ENCODE assay signal across 8 mouse cellular contexts in the genomic region with DNA sequence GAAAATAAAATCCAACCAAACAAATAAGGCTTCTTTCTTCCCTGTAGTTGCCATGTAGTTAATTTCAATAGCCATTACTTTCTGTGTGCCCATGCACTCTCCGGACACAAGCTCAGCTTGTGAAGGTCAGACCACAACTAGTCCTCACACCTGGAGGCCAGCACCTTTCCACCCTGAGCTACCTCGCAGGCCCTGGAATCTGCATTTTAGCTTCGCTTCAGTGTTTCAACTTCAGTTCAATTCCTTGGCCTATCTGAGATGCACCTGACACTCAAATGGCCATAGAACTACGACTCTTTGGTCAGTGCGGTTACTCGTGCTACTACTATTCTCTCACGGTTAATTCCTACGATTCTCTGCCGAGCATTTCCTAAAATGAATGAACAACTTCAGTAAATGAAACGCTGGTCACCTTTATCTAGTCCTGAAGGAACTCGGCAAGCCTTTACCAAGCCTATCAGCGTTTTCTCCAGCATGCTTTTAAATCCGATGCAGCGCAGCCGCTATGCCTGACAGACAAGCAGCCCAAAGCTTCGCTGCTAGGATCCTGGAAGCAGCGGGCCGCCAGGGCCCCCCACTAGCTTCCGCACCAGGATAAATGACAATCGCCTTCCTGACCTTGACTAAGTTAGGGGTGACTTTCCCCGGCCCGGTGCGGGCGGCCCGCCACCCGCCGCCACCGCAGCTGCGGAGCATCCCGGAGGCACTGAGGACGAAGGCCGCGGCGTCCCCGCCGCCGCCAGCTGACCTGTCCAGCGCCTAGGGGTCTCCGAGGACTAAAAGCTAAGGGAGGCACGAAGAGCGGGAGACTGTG. TPM values are rescaled to one million over a fixed set of nuclear protein-coding genes. Genes with fewer than 3 reads are reported as not detected.
DNase-seq lines count a peak whose midpoint lies in the region; ATAC-seq and TF ChIP-seq lines count a peak whose summit lies in the region.

No protein-coding gene starts in this region.

- peak overlapping the region; percentile 90 for H3K9ac ChIP-seq in CH12.LX (ENCODE audit: insufficient read depth, low read depth)
- peak overlapping the region; percentile 86 for H3K9ac ChIP-seq in intestine, postnatal 0 days (ENCODE audit: low read depth, low read length)
- peak overlapping the region; percentile 97 for H3K9ac ChIP-seq in midbrain, embryonic 11.5 days (ENCODE audit: low read length)

- H3K27me3 ChIP-seq in CH12.LX (replicated peaks) = no peaks in the 10 kb centered on the region
- no peaks in the 10 kb centered on the region for H3K27me3 ChIP-seq in intestine, postnatal 0 days (replicated peaks; ENCODE audit: control insufficient read depth, insufficient read depth, low read length)
- H3K27me3 ChIP-seq in midbrain, embryonic 11.5 days (ENCODE audit: control insufficient read depth, insufficient read depth, low read length) = no peaks in the 10 kb centered on the region

- peak overlapping the region; percentile 37; the same call in 1 of the 2 replicates for H3K27ac ChIP-seq in CH12.LX (ENCODE audit: insufficient read depth, low read depth)
- H3K27ac ChIP-seq in embryonic fibroblast, embryonic 13.5 days (ENCODE audit: insufficient read depth, low read length) = peak overlapping the region; percentile 80
- peak overlapping the region; percentile 95 for H3K27ac ChIP-seq in intestine, postnatal 0 days (ENCODE audit: low read depth, low read length)
- H3K27ac ChIP-seq in midbrain, embryonic 11.5 days (ENCODE audit: low read depth, low read length) = peak overlapping the region; percentile 85

- peaks cover 43% of the 10 kb centered on the region for H3K79me2 ChIP-seq in CH12.LX (replicated peaks; ENCODE audit: control insufficient read depth, extremely low read depth, insufficient read depth, poor library complexity, severe bottlenecking)

- no peak for TF ChIP-seq CTCF in CH12.LX (conservative IDR thresholded peaks at IDR 0.05 in 1 of 2, IDR thresholded peaks at IDR 0.05 in 1 of 2; ENCODE audit: low read depth in 2 of 2, low read length in 2 of 2)
- no peak for TF ChIP-seq CTCF in embryonic fibroblast, embryonic 13.5 days (IDR thresholded peaks at IDR 0.05; ENCODE audit: borderline replicate concordance, insufficient read depth, low read length)
- 0 out of 2 replicates have a peak, but pooled peaks have one; percentile 0 for TF ChIP-seq CTCF in intestine, postnatal 0 days (IDR thresholded peaks at IDR 0.05; ENCODE audit: low read depth)

- DNase-seq in embryo, embryonic 10.5 days (ENCODE audit: low spot score) = peak; percentile 59
- DNase-seq in embryo, embryonic 11 days = no peak
- no peak for DNase-seq in CH12.LX (ENCODE audit: extremely low read depth)
- peak; percentile 85 for DNase-seq in midbrain, embryonic 11.5 days (ENCODE audit: low spot score, missing footprints)
- DNase-seq in left cerebral cortex, adult 18-20 months (ENCODE audit: low spot score in 2 of 2) = no peak
- DNase-seq in layer of hippocampus, postnatal 10 days (ENCODE audit: low spot score in 2 of 2) = no peak

- H3K4me3 ChIP-seq in CH12.LX (replicated peaks in 1 of 3; ENCODE audit: low read depth in 2 of 3, low read length in 2 of 3, poor library complexity in 1 of 3) = peak overlapping the region; percentile 88 to 99 (median 89)
- H3K4me3 ChIP-seq in embryonic fibroblast, embryonic 13.5 days (ENCODE audit: insufficient read depth, low read length) = peak overlapping the region; percentile 97
- peak overlapping the region; percentile 91 for H3K4me3 ChIP-seq in intestine, postnatal 0 days (ENCODE audit: low read depth, low read length)
- H3K4me3 ChIP-seq in midbrain, embryonic 11.5 days (ENCODE audit: low read depth, low read length) = peak overlapping the region; percentile 91

- dilution Hi-C loops in CH12.LX (cut with MboI; ENCODE audit: extremely low pct_ligation_motif_present, extremely low pct_unique_long_range_greater_than_20kb, low sequenced_read_pairs) = no loop called here

- H3K4me2 ChIP-seq in CH12.LX (ENCODE audit: insufficient read depth, low read depth, poor library complexity, severe bottlenecking) = peak overlapping the region; percentile 90
- H3K4me2 ChIP-seq in intestine, postnatal 0 days (replicated peaks; ENCODE audit: low read depth) = peak overlapping the region; percentile 63
- peak overlapping the region; percentile 89 for H3K4me2 ChIP-seq in midbrain, embryonic 11.5 days

- WGBS in intestine, postnatal 0 days = under 1% methylated on average over 41 of the region's 41 CpGs
- under 1% methylated on average over 41 of the region's 41 CpGs for WGBS in midbrain, embryonic 11.5 days

- TF ChIP-seq RAD21 in CH12.LX (IDR thresholded peaks at IDR 0.05; ENCODE audit: low read depth, low read length) = no peak

- H3K36me3 ChIP-seq in CH12.LX (replicated peaks in 1 of 2; ENCODE audit: control insufficient read depth in 1 of 2, insufficient read depth in 1 of 2, low read length in 1 of 2) = peaks cover 0 to 15% of the 10 kb centered on the region in 2 experiments
- no peaks in the 10 kb centered on the region for H3K36me3 ChIP-seq in intestine, postnatal 0 days (ENCODE audit: control insufficient read depth, insufficient read depth)
- no peaks in the 10 kb centered on the region for H3K36me3 ChIP-seq in midbrain, embryonic 11.5 days (ENCODE audit: control insufficient read depth, insufficient read depth, low read length)

- in situ Hi-C loops in CH12.LX (cut with MboI; ENCODE audit: low pct_ligation_motif_present, low pct_unique_long_range_greater_than_20kb, low sequenced_read_pairs) = loop anchor here (10.0 kb wide), 1 partner anchor 146 kb away; the partner anchor contains the start of gene Twsg1

- H3K4me1 ChIP-seq in CH12.LX (ENCODE audit: control insufficient read depth in 1 of 2, insufficient read depth in 2 of 2) = peaks cover 0 to 27% of the 10 kb centered on the region in 2 experiments; a peak in 3 of 4 replicates
- H3K4me1 ChIP-seq in embryonic fibroblast, embryonic 13.5 days (ENCODE audit: control insufficient read depth, insufficient read depth, low read length) = peaks cover 4% of the 10 kb centered on the region
- H3K4me1 ChIP-seq in intestine, postnatal 0 days (replicated peaks; ENCODE audit: control insufficient read depth, insufficient read depth, low read length) = 0 out of 2 replicates have a peak, but pooled peaks cover 4% of the 10 kb centered on the region
- H3K4me1 ChIP-seq in midbrain, embryonic 11.5 days (ENCODE audit: control insufficient read depth, insufficient read depth, low read length) = peaks cover 7% of the 10 kb centered on the region; the same call in 1 of the 2 replicates

- no peaks in the 10 kb centered on the region for H3K9me3 ChIP-seq in CH12.LX (replicated peaks; ENCODE audit: low read length)
- H3K9me3 ChIP-seq in intestine, postnatal 0 days (ENCODE audit: control insufficient read depth) = no peaks in the 10 kb centered on the region
- no peaks in the 10 kb centered on the region for H3K9me3 ChIP-seq in midbrain, embryonic 11.5 days (ENCODE audit: control insufficient read depth, low read length)

- TF ChIP-seq POLR2A in CH12.LX (IDR thresholded peaks at IDR 0.05; ENCODE audit: low read depth, low read length) = no peak; the same call in 1 of the 2 replicates
- TF ChIP-seq POLR2A in embryonic fibroblast, embryonic 13.5 days (IDR thresholded peaks at IDR 0.05; ENCODE audit: low read depth, low read length) = no peak

- no peak for TF ChIP-seq EP300 in CH12.LX (IDR thresholded peaks at IDR 0.05; ENCODE audit: low read length)

- peak; percentile 58 for ATAC-seq in intestine, postnatal 0 days
- no peak for ATAC-seq in midbrain, embryonic 11.5 days (ENCODE audit: low FRiP score)

TF ChIP-seq in CH12.LX, 34 proteins besides CTCF, POLR2A, EP300 and RAD21 (continues in another document):
- TF ChIP-seq UBTF (IDR thresholded peaks at IDR 0.05; ENCODE audit: low read depth, low read length) = peak; percentile 45; the same call in 1 of the 2 replicates

RNA-seq across cellular contexts. Expression of gene Ndufv2, which starts 0.6 kb away (rescaled TPM):
- total RNA-seq in CH12.LX (2012; rRNA removed) (108 and 122 TPM in 2 replicates), CH12.LX (2014; rRNA removed) (260 and 300 TPM in 2 replicates)
- polyA plus RNA-seq in CH12.LX (2012; ENCODE audit: insufficient read length, low read depth) = 200 and 201 TPM in 2 replicates
- 159 and 199 TPM in 2 replicates for polyA plus RNA-seq in embryonic fibroblast, embryonic 13.5 days (2011; ENCODE audit: insufficient read length, low read depth, missing spikeins)
- 421 and 453 TPM in 2 replicates for polyA plus RNA-seq in intestine, postnatal 0 days (2015; fragmentation: Nextera tagmentation; extraction: Ambion mirVana)
- 333 and 347 TPM in 2 replicates for polyA plus RNA-seq in midbrain, embryonic 11.5 days (2014; fragmentation: Nextera tagmentation; extraction: Ambion mirVana)
- total RNA-seq in left cerebral cortex, adult 18-20 months (2021) = 100 to 1,000 TPM; 229 to 241 TPM
- total RNA-seq in layer of hippocampus, postnatal 10 days (2021) = 100 to 1,000 TPM; 229 to 246 TPM

RNA-seq across cellular contexts. Expression of gene Washc1, which starts 10.6 kb away (rescaled TPM):
- total RNA-seq in CH12.LX (2012; rRNA removed) (18.3 and 20.3 TPM in 2 replicates), CH12.LX (2014; rRNA removed) (16.4 and 16.5 TPM in 2 replicates)
- polyA plus RNA-seq in CH12.LX (2012; ENCODE audit: insufficient read length, low read depth) = 27.4 and 27.8 TPM in 2 replicates
- 25.0 and 31.6 TPM in 2 replicates for polyA plus RNA-seq in embryonic fibroblast, embryonic 13.5 days (2011; ENCODE audit: insufficient read length, low read depth, missing spikeins)
- 24.8 and 27.6 TPM in 2 replicates for polyA plus RNA-seq in intestine, postnatal 0 days (2015; fragmentation: Nextera tagmentation; extraction: Ambion mirVana)
- 28.5 and 30.8 TPM in 2 replicates for polyA plus RNA-seq in midbrain, embryonic 11.5 days (2014; fragmentation: Nextera tagmentation; extraction: Ambion mirVana)
- total RNA-seq in left cerebral cortex, adult 18-20 months (2021) = 10 to 100 TPM; 43.5 to 43.7 TPM
- 10 to 100 TPM; 48.4 to 52.9 TPM for total RNA-seq in layer of hippocampus, postnatal 10 days (2021)

RNA-seq across cellular contexts. Expression of gene Ddx11, which starts 22.5 kb away (rescaled TPM):
- total RNA-seq in CH12.LX (2012; rRNA removed) (17.8 and 22.7 TPM in 2 replicates), CH12.LX (2014; rRNA removed) (11.8 and 12.7 TPM in 2 replicates)
- 21.5 and 22.6 TPM in 2 replicates for polyA plus RNA-seq in CH12.LX (2012; ENCODE audit: insufficient read length, low read depth)
- 8.9 and 9.4 TPM in 2 replicates for polyA plus RNA-seq in embryonic fibroblast, embryonic 13.5 days (2011; ENCODE audit: insufficient read length, low read depth, missing spikeins)
- polyA plus RNA-seq in intestine, postnatal 0 days (2015; fragmentation: Nextera tagmentation; extraction: Ambion mirVana) = 1.7 and 2.1 TPM in 2 replicates
- polyA plus RNA-seq in midbrain, embryonic 11.5 days (2014; fragmentation: Nextera tagmentation; extraction: Ambion mirVana) = 13.4 and 15.7 TPM in 2 replicates
- 1 to 10 TPM; 1.1 to 1.4 TPM for total RNA-seq in left cerebral cortex, adult 18-20 months (2021)
- total RNA-seq in layer of hippocampus, postnatal 10 days (2021) = 1 to 10 TPM; 4.9 to 6.9 TPM

RNA-seq across cellular contexts. Expression of gene Ankrd12, which starts 23.9 kb away (rescaled TPM):
- 5.6 and 5.7 TPM in 2 replicates for total RNA-seq in CH12.LX (2012; rRNA removed)
- total RNA-seq in CH12.LX (2014; rRNA removed) = 1.1 and 1.7 TPM in 2 replicates
- polyA plus RNA-seq in CH12.LX (2012; ENCODE audit: insufficient read length, low read depth) = 1.2 and 1.6 TPM in 2 replicates
- 23.0 and 23.3 TPM in 2 replicates for polyA plus RNA-seq in embryonic fibroblast, embryonic 13.5 days (2011; ENCODE audit: insufficient read length, low read depth, missing spikeins)
- 21.9 and 24.8 TPM in 2 replicates for polyA plus RNA-seq in intestine, postnatal 0 days (2015; fragmentation: Nextera tagmentation; extraction: Ambion mirVana)
- polyA plus RNA-seq in midbrain, embryonic 11.5 days (2014; fragmentation: Nextera tagmentation; extraction: Ambion mirVana) = 32.7 and 36.3 TPM in 2 replicates
- total RNA-seq in left cerebral cortex, adult 18-20 months (2021) = 100 to 1,000 TPM; 355 to 356 TPM
- total RNA-seq in layer of hippocampus, postnatal 10 days (2021) = 100 to 1,000 TPM; 102 to 116 TPM

Comparison
In these comparisons a context has a peak if more than half of its experiments do, and no peak if none do; other contexts are left out.
1. DNase-seq: peak in embryo, embryonic 10.5 days (single experiment) and midbrain, embryonic 11.5 days (single experiment); none in embryo, embryonic 11 days (single experiment), CH12.LX (single experiment), left cerebral cortex, adult 18-20 months (0 of 2) and layer of hippocampus, postnatal 10 days (0 of 2).
2. H3K27ac ChIP-seq: peak in every context shown above with its lines; median percentile 95 in intestine, postnatal 0 days; 85 in midbrain, embryonic 11.5 days; 80 in embryonic fibroblast, embryonic 13.5 days; 37 in CH12.LX.
3. Peak in every context shown above with its lines, with median percentiles within 50 percentile points of each other: H3K4me2 ChIP-seq, H3K4me3 ChIP-seq and H3K9ac ChIP-seq.